Mouse (Mus musculus) embryonic facial prominence, embryonic 10.5 days (tissue): ENCODE measurements at regions not wholly inside any gene's neighbourhood (a gene's known extent, or its start where the extent isn't known, plus 50 kb on each side); places are given as distances from the start of the nearest gene placed in this dataset.
"Not testable (repeated sequence)": the region's sequence is repeated elsewhere in the genome, so short reads cannot be mapped to it uniquely, and the experiment has no call there.

ENCODE experiments used
- DNase-seq: peaks from one replicate; pipeline ENCODE4 v3.0.0-alpha.2; 2017; ENCODE audit warnings: low spot score
- H3K27ac ChIP-seq: fragments of 300-500 bp; sonication (generic); replicated peaks from 2 replicates; pipeline ENCODE4 v1.5.1; 2016; ENCODE audit warnings: mild to moderate bottlenecking
- H3K27me3 ChIP-seq: fragments of 300-500 bp; sonication (generic); replicated peaks from 2 replicates; pipeline ENCODE4 v1.6.1; 2016; ENCODE audit warnings: low read depth, mild to moderate bottlenecking; ENCODE audit not compliant: poor library complexity, severe bottlenecking
- H3K36me3 ChIP-seq: fragments of 300-500 bp; sonication (generic); replicated peaks from 2 replicates; pipeline ENCODE4 v1.6.1; 2016; ENCODE audit warnings: mild to moderate bottlenecking, moderate library complexity
- H3K4me1 ChIP-seq: fragments of 300-500 bp; sonication (generic); 2 replicates; pipeline ENCODE4 v1.6.1; 2016
- H3K4me3 ChIP-seq: fragments of 300-500 bp; sonication (generic); 2 replicates; pipeline ENCODE4 v1.5.1; 2016; ENCODE audit warnings: mild to moderate bottlenecking, moderate library complexity
- H3K9me3 ChIP-seq: fragments of 300-500 bp; sonication (generic); 2 replicates; pipeline ENCODE4 v1.6.1; 2016; ENCODE audit warnings: mild to moderate bottlenecking
- WGBS: fragments of 180-500 bp; shearing (Covaris S2); methylation state at CpG from one replicate; pipeline ENCODE4 v1.1.7; 2016; 5-methylcytosine and 5-hydroxymethylcytosine counted together

DNA sequence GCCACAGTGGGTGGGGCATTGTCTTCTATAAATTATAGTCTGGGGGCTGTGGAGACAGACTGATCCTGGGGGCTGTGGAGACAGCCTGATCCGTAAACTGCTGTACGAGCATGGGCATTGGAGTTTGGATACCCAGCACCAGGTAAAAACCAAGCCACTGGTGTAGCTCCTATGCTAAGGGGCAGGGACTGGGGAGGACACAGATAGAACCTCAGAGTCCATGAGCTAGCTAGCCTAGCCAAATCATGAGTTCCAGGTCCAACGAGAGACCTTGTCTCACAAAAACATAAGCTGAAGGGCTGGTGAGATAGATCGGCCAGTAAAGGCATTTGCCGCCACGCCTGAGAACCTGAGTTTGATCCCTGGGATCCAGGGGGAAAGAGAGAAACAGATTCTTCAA lies 205.8 kb upstream of the Sesn3 start:
- H3K36me3 ChIP-seq: peaks cover 3% of the 10 kb centered on the region; the same call in 1 of the 2 replicates
- no peaks in the 10 kb centered on the region for H3K4me1 ChIP-seq
- peaks cover 16% of the 10 kb centered on the region for H3K9me3 ChIP-seq
- DNase-seq: no peak
- 91% methylated on average over 6 of the region's 6 CpGs for WGBS
- H3K27me3 ChIP-seq: no peaks in the 10 kb centered on the region
- H3K27ac ChIP-seq: no peak overlapping the region
- no peak overlapping the region for H3K4me3 ChIP-seq

DNA sequence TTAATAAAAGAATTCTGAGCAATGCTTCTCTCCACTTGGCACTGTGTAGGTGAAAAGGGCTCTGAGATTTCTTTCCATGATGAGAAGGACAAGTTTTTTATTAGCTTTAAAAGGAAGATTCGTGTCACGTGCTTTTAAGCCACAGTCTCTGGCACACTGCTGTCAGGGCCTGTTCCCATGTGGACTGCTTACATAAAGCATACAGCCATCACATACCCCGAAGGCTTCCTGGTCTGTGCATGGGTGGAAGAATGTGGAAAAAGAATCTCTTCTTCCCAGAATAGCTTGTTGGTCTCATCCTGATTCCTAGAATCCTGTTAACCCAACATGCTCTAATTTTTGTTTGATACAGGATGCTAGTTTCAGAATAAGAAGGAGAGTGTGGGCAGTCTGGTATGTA lies 205.1 kb upstream of the Sesn3 start:
- no peak overlapping the region for H3K4me3 ChIP-seq
- peaks cover 15% of the 10 kb centered on the region for H3K9me3 ChIP-seq
- no peaks in the 10 kb centered on the region for H3K4me1 ChIP-seq
- DNase-seq: no peak
- H3K27me3 ChIP-seq: no peaks in the 10 kb centered on the region
- peaks cover 3% of the 10 kb centered on the region; the same call in 1 of the 2 replicates for H3K36me3 ChIP-seq
- WGBS: 77% methylated on average over 3 of the region's 3 CpGs
- H3K27ac ChIP-seq: no peak overlapping the region

DNA sequence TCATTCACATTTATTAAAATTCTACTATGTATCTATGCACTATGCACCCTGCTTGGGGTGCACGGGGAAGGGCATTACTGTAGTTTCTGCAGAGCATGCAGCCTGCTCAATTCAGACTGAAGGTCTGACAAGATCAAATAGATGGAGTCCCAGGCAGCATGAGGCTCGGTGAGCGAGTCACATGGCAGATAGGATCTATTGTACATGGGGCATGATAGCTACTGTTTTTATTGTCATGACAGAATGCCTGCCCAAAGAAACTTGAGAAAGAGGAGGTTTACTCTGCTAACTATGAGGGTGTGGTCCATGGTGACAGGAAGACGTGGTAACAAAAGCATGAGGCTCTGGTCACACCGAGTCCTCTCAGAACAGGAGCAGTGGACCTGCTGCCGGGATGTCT lies 203.1 kb upstream of the Sesn3 start:
- no peak overlapping the region for H3K27ac ChIP-seq
- DNase-seq: no peak
- no peaks in the 10 kb centered on the region for H3K4me1 ChIP-seq
- H3K9me3 ChIP-seq: no peaks in the 10 kb centered on the region
- no peaks in the 10 kb centered on the region for H3K36me3 ChIP-seq
- H3K27me3 ChIP-seq: no peaks in the 10 kb centered on the region
- H3K4me3 ChIP-seq: no peak overlapping the region
- 84% methylated on average over 6 of the region's 6 CpGs for WGBS

DNA sequence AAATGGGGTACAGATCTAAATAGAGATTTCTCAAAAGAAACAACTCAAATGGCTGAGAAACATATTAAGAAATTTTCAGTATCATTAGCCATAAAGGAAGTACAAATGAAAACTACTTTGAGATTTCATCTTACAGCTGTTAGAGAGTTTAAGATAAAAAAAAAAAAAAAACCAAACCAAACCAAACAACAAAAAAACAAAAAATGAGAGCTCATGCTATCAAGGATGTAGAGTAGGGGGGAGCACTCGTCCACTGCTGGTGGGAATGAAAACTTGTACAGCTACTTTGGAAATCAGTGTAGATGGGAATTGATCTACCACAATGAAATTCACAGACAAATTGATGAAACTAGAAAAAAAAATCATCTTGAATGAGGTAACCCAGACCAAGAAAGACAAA lies 201.9 kb upstream of the Sesn3 start:
- H3K27ac ChIP-seq: no peak overlapping the region
- H3K27me3 ChIP-seq: no peaks in the 10 kb centered on the region
- no peak overlapping the region for H3K4me3 ChIP-seq
- no peaks in the 10 kb centered on the region for H3K9me3 ChIP-seq
- 78% methylated on average over 1 of the region's 1 CpGs for WGBS
- H3K4me1 ChIP-seq: no peaks in the 10 kb centered on the region
- no peaks in the 10 kb centered on the region for H3K36me3 ChIP-seq
- no peak for DNase-seq

DNA sequence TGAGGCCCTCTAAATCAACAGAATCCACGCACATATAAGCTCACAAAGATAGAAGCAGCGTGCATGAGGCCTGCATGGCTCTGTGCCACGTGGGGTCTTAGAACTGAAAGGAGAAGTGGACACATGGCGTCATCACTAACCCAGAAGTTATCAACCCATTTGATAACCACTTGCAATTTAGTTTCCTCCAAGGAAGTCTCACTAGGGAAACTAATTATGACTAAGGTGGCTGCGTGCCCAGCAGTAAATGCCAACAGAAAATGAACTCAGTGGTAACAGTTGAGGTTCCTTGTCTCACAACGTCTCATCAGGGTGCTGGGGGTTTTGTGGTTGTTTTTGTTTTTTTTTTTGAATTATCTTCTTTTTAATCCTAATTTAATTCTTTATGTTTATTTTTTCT lies 200.6 kb upstream of the Sesn3 start:
- Histone ChIP-seq H3K9me3 (no peaks in the 10 kb centered on the region), H3K4me3 (no peak overlapping the region), H3K27me3 (no peaks in the 10 kb centered on the region), H3K27ac (no peak overlapping the region), H3K36me3 (no peaks in the 10 kb centered on the region), H3K4me1 (no peaks in the 10 kb centered on the region)
- WGBS: 89% methylated on average over 6 of the region's 6 CpGs
- DNase-seq: no peak

DNA sequence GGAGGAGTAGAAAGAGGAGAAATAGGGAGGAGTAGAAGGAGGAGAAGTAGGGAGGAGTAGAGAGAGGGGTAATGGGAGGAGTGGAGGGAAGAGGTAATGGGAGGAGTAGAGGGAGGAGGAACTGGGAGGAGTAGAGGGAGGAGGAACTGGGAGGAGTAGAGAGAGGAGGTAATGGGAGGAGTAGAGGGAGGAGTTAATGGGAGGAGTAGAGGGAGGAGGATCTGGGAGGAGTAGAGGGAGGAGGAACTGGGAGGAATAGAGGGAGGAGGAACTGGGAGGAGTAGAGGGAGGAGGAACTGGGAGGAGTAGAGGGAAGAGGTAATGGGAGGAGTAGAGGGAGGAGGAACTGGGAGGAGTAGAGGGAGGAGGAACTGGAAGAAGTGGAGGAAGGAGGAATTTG lies 200.0 kb upstream of the Sesn3 start:
- not testable (repeated sequence) for DNase-seq, H3K9me3 ChIP-seq, H3K4me3 ChIP-seq, H3K27me3 ChIP-seq, H3K4me1 ChIP-seq, H3K36me3 ChIP-seq, H3K27ac ChIP-seq

DNA sequence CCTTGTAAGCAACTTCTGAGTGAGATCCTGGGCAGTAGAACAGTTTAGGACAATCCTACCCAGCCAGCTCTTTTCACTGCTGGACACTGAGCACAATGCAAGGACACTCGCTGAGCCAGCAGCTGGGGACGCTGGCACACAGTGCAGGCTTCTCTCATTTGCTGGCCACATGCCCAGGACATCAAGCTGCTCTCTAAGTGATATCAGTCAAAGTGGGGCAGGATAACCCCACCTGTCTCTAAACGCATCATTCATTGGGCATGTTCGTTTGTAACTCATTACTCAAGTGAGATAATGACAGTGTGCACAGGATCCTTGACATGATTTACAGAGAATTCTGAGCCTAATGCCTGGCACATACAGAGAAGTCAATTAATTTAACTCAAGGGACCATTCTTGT lies 199.4 kb upstream of the Sesn3 start:
- H3K36me3 ChIP-seq: no peaks in the 10 kb centered on the region
- H3K27me3 ChIP-seq: no peaks in the 10 kb centered on the region
- 84% methylated on average over 4 of the region's 4 CpGs for WGBS
- no peaks in the 10 kb centered on the region for H3K4me1 ChIP-seq
- H3K9me3 ChIP-seq: no peaks in the 10 kb centered on the region
- no peak overlapping the region for H3K27ac ChIP-seq
- no peak for DNase-seq
- H3K4me3 ChIP-seq: no peak overlapping the region

DNA sequence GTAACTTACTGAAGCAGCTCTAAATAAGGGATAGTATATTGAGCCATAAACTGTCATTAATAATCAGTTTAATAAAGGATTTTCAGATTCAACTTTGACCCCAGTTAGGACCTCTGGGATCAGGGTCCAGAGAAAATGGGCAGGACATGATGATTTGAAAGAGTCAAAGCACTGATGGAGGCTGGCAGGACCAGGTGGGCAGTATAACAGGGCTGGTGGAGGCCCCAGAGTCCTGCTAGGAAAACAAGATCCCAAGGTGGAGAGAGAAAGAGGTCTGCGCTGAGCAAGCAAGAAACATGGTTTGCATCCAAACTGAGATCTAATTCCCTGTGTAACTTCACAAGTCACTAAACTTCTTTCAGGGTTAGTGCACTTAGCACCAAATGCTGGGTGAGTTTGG lies 199.0 kb upstream of the Sesn3 start:
- Histone ChIP-seq H3K9me3 (no peaks in the 10 kb centered on the region), H3K27me3 (no peaks in the 10 kb centered on the region), H3K4me1 (no peaks in the 10 kb centered on the region), H3K27ac (no peak overlapping the region), H3K36me3 (no peaks in the 10 kb centered on the region), H3K4me3 (no peak overlapping the region)
- DNase-seq: no peak
- 90% methylated on average over 1 of the region's 1 CpGs for WGBS

DNA sequence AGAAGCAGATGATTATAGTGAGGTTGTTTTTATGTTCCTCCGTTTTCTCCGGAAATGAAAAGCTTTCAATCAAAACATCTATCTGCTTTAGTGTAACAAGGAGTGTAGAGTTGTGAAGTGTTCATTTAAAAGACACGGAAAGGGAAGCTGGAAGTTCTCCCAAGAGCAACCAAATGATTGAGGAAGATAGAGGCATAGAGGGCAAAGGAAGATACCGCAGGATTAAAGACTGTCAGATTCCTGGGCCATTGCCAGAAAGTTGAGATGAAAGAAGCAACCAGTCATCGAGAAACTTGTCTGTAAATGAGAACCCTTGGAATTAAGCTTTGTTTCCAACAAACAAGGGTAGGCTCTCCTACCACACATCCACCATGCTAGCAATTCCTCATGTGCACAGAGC lies 198.1 kb upstream of the Sesn3 start:
- no peaks in the 10 kb centered on the region for H3K9me3 ChIP-seq
- no peak for DNase-seq
- H3K36me3 ChIP-seq: no peaks in the 10 kb centered on the region
- no peak overlapping the region for H3K27ac ChIP-seq
- no peak overlapping the region for H3K4me3 ChIP-seq
- 84% methylated on average over 5 of the region's 5 CpGs for WGBS
- H3K4me1 ChIP-seq: no peaks in the 10 kb centered on the region
- H3K27me3 ChIP-seq: no peaks in the 10 kb centered on the region

DNA sequence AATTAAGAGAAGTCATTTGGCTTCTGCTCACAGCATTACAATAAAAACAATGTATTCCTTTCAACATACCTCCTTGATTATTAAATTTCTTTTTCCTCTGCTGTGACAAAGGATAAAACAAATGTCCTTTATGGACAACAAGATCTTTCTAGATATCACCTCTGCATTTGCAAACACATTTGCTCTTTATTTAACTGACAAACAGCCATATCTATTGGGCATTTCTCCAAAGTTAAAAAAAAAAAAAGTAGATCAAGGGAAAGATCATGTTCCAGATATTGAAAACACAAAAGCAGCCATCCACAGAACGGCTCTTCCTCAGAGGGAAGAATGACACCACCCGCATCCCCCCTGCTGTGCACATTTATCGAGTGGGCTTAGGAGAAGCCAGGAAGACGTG lies 193.7 kb upstream of the Sesn3 start:
- H3K27ac ChIP-seq: no peak overlapping the region
- 56% methylated on average over 4 of the region's 4 CpGs for WGBS
- no peaks in the 10 kb centered on the region for H3K36me3 ChIP-seq
- H3K27me3 ChIP-seq: no peaks in the 10 kb centered on the region
- H3K9me3 ChIP-seq: no peaks in the 10 kb centered on the region
- H3K4me3 ChIP-seq: no peak overlapping the region
- no peak for DNase-seq
- H3K4me1 ChIP-seq: no peaks in the 10 kb centered on the region

DNA sequence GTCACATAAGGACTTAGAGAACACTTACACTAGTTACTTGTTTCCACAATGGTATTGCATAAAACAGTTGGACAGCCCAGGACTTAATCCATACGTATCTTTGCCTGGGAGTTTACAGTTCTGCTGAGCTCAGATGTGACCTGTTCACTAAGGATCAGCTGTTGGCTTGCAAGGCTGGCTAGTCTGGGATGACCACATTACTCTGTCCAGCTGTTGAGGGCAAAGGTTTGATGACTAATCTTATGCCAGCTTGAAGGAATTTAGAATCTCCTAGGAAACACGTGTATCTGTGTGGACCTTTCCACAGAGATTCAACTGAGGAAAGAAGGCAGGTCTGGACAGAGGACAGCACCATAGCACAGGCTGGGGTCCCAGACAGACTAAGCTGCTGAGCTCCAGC lies 188.7 kb upstream of the Sesn3 start:
- no peaks in the 10 kb centered on the region for H3K9me3 ChIP-seq
- no peak for DNase-seq
- H3K4me1 ChIP-seq: peaks cover 18% of the 10 kb centered on the region
- WGBS: 67% methylated on average over 2 of the region's 2 CpGs
- H3K27me3 ChIP-seq: no peaks in the 10 kb centered on the region
- H3K27ac ChIP-seq: 0 out of 2 replicates have a peak overlapping the region, but pooled peaks have one; percentile 14
- no peaks in the 10 kb centered on the region for H3K36me3 ChIP-seq
- H3K4me3 ChIP-seq: no peak overlapping the region

DNA sequence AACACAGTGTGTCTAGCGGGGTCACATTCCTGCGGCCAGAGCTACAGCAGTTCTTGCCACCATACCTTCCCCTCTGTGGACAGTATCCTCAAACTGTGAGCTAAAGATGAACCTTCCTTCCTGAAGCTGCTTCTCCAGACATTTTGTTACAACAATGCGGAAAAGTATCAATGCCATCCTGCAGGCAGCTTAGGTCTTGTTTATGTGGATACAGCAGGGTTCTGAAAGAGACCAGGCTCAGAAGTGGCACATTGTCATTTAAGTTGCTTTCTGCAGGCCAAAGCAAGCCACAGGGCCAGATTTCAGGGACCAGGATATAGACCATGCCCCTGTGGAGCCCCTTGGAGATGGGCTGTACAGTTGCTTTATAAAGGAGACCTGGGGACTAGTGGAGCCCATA lies 188.3 kb upstream of the Sesn3 start:
- WGBS: 89% methylated on average over 3 of the region's 3 CpGs
- H3K4me3 ChIP-seq: no peak overlapping the region
- H3K27ac ChIP-seq: 0 out of 2 replicates have a peak overlapping the region, but pooled peaks have one; percentile 14
- peaks cover 18% of the 10 kb centered on the region for H3K4me1 ChIP-seq
- no peaks in the 10 kb centered on the region for H3K36me3 ChIP-seq
- H3K27me3 ChIP-seq: no peaks in the 10 kb centered on the region
- no peaks in the 10 kb centered on the region for H3K9me3 ChIP-seq
- DNase-seq: no peak

DNA sequence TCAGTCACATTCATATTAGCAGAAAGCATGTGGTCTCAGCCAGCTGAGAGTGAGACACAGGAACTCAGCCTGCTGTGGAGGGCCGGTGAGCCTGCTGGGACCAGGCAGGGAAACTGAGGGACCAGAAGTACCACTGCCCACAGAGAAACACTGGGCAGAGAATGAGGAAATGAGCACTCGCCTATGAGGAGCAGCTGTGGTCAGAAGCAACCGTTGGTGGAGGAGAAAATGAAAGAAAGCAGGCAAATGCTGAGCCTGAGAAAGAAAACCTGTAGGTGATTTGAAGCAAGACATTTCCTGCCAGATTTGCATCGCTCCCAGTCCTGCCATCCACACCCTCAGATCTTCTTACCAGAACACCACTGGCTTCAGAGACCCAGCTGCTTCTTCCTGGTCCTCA lies 187.0 kb upstream of the Sesn3 start:
- Histone ChIP-seq H3K36me3 (no peaks in the 10 kb centered on the region), H3K4me3 (no peak overlapping the region), H3K27ac (0 out of 2 replicates have a peak overlapping the region, but pooled peaks have one; percentile 40), H3K27me3 (no peaks in the 10 kb centered on the region), H3K4me1 (peaks cover 22% of the 10 kb centered on the region), H3K9me3 (no peaks in the 10 kb centered on the region)
- DNase-seq: no peak
- WGBS: 80% methylated on average over 4 of the region's 4 CpGs

DNA sequence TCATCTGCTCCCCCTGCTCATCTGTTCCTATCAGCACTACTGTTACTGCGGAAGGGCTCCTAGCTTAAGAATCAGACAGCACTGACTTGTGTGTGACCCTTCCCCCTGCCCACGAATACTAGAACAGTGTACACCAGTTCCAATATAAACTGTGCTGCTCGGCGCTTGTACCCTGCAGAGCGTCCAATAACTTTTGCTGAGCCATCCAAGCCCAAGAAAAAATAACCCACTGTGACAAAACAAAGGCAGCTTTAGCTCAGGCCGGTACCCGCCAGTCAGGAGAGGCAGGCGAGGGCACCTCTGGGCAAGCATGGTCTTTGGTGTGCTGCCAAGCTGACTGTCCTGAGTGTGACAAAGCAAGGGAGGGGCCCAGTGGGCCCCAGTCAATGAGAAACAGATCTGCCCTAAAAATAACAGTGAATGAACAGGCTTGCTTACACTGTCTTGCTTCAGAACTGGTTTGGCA lies 185.0 kb upstream of the Sesn3 start:
- no peaks in the 10 kb centered on the region for H3K27me3 ChIP-seq
- no peaks in the 10 kb centered on the region for H3K9me3 ChIP-seq
- no peak overlapping the region; the same call in 1 of the 2 replicates for H3K27ac ChIP-seq
- H3K4me1 ChIP-seq: peaks cover 28% of the 10 kb centered on the region
- H3K36me3 ChIP-seq: no peaks in the 10 kb centered on the region
- WGBS: 51% methylated on average over 8 of the region's 8 CpGs
- DNase-seq: no peak
- H3K4me3 ChIP-seq: no peak overlapping the region
